Mouse (Mus musculus): ENCODE measurements around the gene Olfr12. TPM values are rescaled to one million over a fixed set of nuclear protein-coding genes. Genes with fewer than 3 reads are reported as not detected.

The Olfr12 gene
- not detected for total RNA-seq (2021)
- long read RNA-seq: 0 reads

- no peak for DNase-seq (ENCODE audit: low spot score in 2 of 2)
These were observed at the start of gene Olfr12 for GRCm38 (mm10) chr1:92617488-92617887. Olfr12 (plus strand) TSS chr1:92617788.

GRCm38 (mm10) chr1:92571022-92571421 is 46.6 kb upstream of the Olfr12 start, which contains the start of gene Olfr1413:
Olfr1413 (plus strand) TSS chr1:92571322.
- no peak for DNase-seq (ENCODE audit: low spot score in 2 of 2)

GRCm38 (mm10) chr1:92585479-92585878 is 32.1 kb upstream of the Olfr12 start, which contains the start of gene Olfr1412:
Olfr1412 (plus strand) TSS chr1:92585779.
- no peak for DNase-seq (ENCODE audit: low spot score in 2 of 2)

- DNase-seq (ENCODE audit: low spot score in 2 of 2): no peak
These were observed 23.5 kb upstream of the Olfr12 start, which contains the start of gene Olfr1411 for GRCm38 (mm10) chr1:92594111-92594510. Olfr1411 (plus strand) TSS chr1:92594411.

- DNase-seq (ENCODE audit: low spot score in 2 of 2): no peak
These were observed 21.6 kb upstream of the Olfr12 start for GRCm38 (mm10) chr1:92596019-92596418.

- no peak for DNase-seq (ENCODE audit: low spot score in 2 of 2)
These were observed 12.1 kb upstream of the Olfr12 start, which contains the start of gene Olfr1410 for GRCm38 (mm10) chr1:92605482-92605881. Olfr1410 (plus strand) TSS chr1:92605782.

- no peak for DNase-seq (ENCODE audit: low spot score in 2 of 2)
These were observed 9.9 kb upstream of the Olfr12 start for GRCm38 (mm10) chr1:92607711-92608110.

- peak in 1 of 2 experiments; percentile 77 for DNase-seq (ENCODE audit: low spot score in 2 of 2)
These were observed 6.6 kb upstream of the Olfr12 start for GRCm38 (mm10) chr1:92611008-92611407.

GRCm38 (mm10) chr1:92613175-92613574 is 4.4 kb upstream of the Olfr12 start:
- DNase-seq (ENCODE audit: low spot score in 2 of 2): no peak

GRCm38 (mm10) chr1:92614516-92614915 is 3.1 kb upstream of the Olfr12 start:
- peak in 1 of 2 experiments; percentile 60 for DNase-seq (ENCODE audit: low spot score in 2 of 2)

GRCm38 (mm10) chr1:92616046-92616445 is 1.5 kb upstream of the Olfr12 start:
- DNase-seq (ENCODE audit: low spot score in 2 of 2): no peak

- no peak for DNase-seq (ENCODE audit: low spot score in 2 of 2)
These were observed 772 bp downstream of the Olfr12 start for GRCm38 (mm10) chr1:92618360-92618759.

- DNase-seq (ENCODE audit: low spot score in 2 of 2): no peak
These were observed 10.6 kb downstream of the Olfr12 start for GRCm38 (mm10) chr1:92628227-92628626.

GRCm38 (mm10) chr1:92632196-92632595 is 14.6 kb downstream of the Olfr12 start:
- DNase-seq (ENCODE audit: low spot score in 2 of 2): no peak

GRCm38 (mm10) chr1:92632948-92633347 is 15.4 kb downstream of the Olfr12 start:
- DNase-seq (ENCODE audit: low spot score in 2 of 2): no peak

GRCm38 (mm10) chr1:92633726-92634125 is 16.1 kb downstream of the Olfr12 start:
- peak; percentile 42 to 65 for DNase-seq (ENCODE audit: low spot score in 2 of 2)

GRCm38 (mm10) chr1:92634569-92634968 is 17.0 kb downstream of the Olfr12 start:
- DNase-seq (ENCODE audit: low spot score in 2 of 2): no peak

GRCm38 (mm10) chr1:92634976-92635599 is 17.5 kb downstream of the Olfr12 start:
- DNase-seq (ENCODE audit: low spot score in 2 of 2): peak in 1 of 2 experiments; percentile 62

- DNase-seq (ENCODE audit: low spot score in 2 of 2): no peak
These were observed 18.4 kb downstream of the Olfr12 start for GRCm38 (mm10) chr1:92636015-92636414.

- DNase-seq (ENCODE audit: low spot score in 2 of 2): no peak
These were observed 19.1 kb downstream of the Olfr12 start for GRCm38 (mm10) chr1:92636676-92637075.

GRCm38 (mm10) chr1:92637501-92638172 is 20.0 kb downstream of the Olfr12 start:
- DNase-seq (ENCODE audit: low spot score in 2 of 2): no peak

- peak; percentile 77 to 90 for DNase-seq (ENCODE audit: low spot score in 2 of 2)
These were observed 20.6 kb downstream of the Olfr12 start for GRCm38 (mm10) chr1:92638181-92638580.

Data from layer of hippocampus, adult 18-20 months (tissue).